In the genomic region with DNA sequence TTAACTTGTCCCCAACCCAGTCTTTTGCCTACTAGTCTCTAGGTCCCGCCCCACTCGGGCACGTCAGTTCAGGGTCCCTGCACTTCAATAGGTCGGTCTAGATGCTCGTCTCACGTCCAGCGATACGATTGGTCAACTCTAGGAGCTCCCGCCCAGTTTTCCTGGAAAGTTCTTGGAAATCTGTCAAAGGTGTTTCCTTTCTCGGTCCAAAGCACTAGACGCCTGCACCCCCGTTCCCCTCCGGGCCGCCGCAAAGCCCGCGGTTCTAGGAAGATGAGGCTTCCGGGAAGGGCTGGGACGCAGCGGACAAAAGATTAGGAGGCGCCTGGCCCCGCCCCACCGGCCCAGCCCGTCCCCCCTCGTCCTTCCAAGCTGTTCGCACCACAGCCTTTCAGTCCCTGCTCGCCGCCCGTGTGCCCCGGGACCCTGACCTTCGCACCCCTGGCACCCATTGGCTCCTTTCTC, we compare ENCODE assay signal across 7 mouse cellular contexts. TPM values are rescaled to one million over a fixed set of nuclear protein-coding genes. Genes with fewer than 3 reads are reported as not detected.
DNase-seq lines count a peak whose midpoint lies in the region; ATAC-seq and TF ChIP-seq lines count a peak whose summit lies in the region.

No protein-coding gene starts in this region.

- no peaks in the 10 kb centered on the region for H3K9me3 ChIP-seq in embryonic facial prominence, embryonic 10.5 days
- no peaks in the 10 kb centered on the region for H3K9me3 ChIP-seq in intestine, postnatal 0 days (ENCODE audit: control insufficient read depth)
- H3K9me3 ChIP-seq in midbrain, embryonic 12.5 days = no peaks in the 10 kb centered on the region

- TF ChIP-seq CTCF in intestine, postnatal 0 days (IDR thresholded peaks at IDR 0.05; ENCODE audit: low read depth) = no peak

- intact Hi-C loops in left cerebral cortex, postnatal 4 days (cut with DNase I) = loop anchor here (5.0 kb wide), 1 partner anchor 216 kb away; no protein-coding TSS in a partner anchor

- peak overlapping the region; percentile 73 for H3K4me2 ChIP-seq in intestine, postnatal 0 days (replicated peaks; ENCODE audit: low read depth)
- peak overlapping the region; percentile 92 for H3K4me2 ChIP-seq in midbrain, embryonic 12.5 days (replicated peaks)

- peaks cover 15% of the 10 kb centered on the region for H3K36me3 ChIP-seq in embryonic facial prominence, embryonic 10.5 days (replicated peaks)
- peaks cover 18% of the 10 kb centered on the region for H3K36me3 ChIP-seq in intestine, postnatal 0 days (ENCODE audit: control insufficient read depth, insufficient read depth)
- H3K36me3 ChIP-seq in midbrain, embryonic 12.5 days = peaks cover 11% of the 10 kb centered on the region

- under 1% methylated on average over 31 of the region's 31 CpGs for WGBS in embryonic facial prominence, embryonic 10.5 days
- WGBS in intestine, postnatal 0 days = 0% methylated on average over 31 of the region's 31 CpGs
- WGBS in midbrain, embryonic 12.5 days = 0% methylated on average over 31 of the region's 31 CpGs

- peak overlapping the region; percentile 84 for H3K27ac ChIP-seq in embryonic facial prominence, embryonic 10.5 days (replicated peaks)
- peak overlapping the region; percentile 71 for H3K27ac ChIP-seq in intestine, postnatal 0 days (ENCODE audit: low read depth, low read length)
- H3K27ac ChIP-seq in midbrain, embryonic 12.5 days (replicated peaks) = no peak overlapping the region

- peak; percentile 94 for DNase-seq in adrenal gland, postnatal 10 days
- DNase-seq in embryonic facial prominence, embryonic 10.5 days (ENCODE audit: low spot score) = peak; percentile 91
- DNase-seq in gonadal fat pad, adult 2 months (ENCODE audit: low read depth) = peak; percentile 95
- DNase-seq in left cerebral cortex, postnatal 4 days = peak; percentile 93
- peak; percentile 83 for DNase-seq in spleen, adult 12 weeks (ENCODE audit: low spot score)

- H3K27me3 ChIP-seq in embryonic facial prominence, embryonic 10.5 days (replicated peaks; ENCODE audit: low read depth, poor library complexity, severe bottlenecking) = peaks cover 33% of the 10 kb centered on the region
- no peaks in the 10 kb centered on the region for H3K27me3 ChIP-seq in intestine, postnatal 0 days (replicated peaks; ENCODE audit: control insufficient read depth, insufficient read depth, low read length)
- H3K27me3 ChIP-seq in midbrain, embryonic 12.5 days = peaks cover 33% of the 10 kb centered on the region

- peak overlapping the region; percentile 61 for H3K9ac ChIP-seq in intestine, postnatal 0 days (ENCODE audit: low read depth, low read length)
- peak overlapping the region; percentile 63 for H3K9ac ChIP-seq in midbrain, embryonic 12.5 days (replicated peaks)

- peak; percentile 93 for ATAC-seq in intestine, postnatal 0 days
- peak; percentile 99 for ATAC-seq in midbrain, embryonic 12.5 days (ENCODE audit: low FRiP score, low read depth)

- peaks cover 35% of the 10 kb centered on the region for H3K4me1 ChIP-seq in embryonic facial prominence, embryonic 10.5 days
- H3K4me1 ChIP-seq in intestine, postnatal 0 days (replicated peaks; ENCODE audit: control insufficient read depth, insufficient read depth, low read length) = peaks cover 6% of the 10 kb centered on the region; the same call in 1 of the 2 replicates
- H3K4me1 ChIP-seq in midbrain, embryonic 12.5 days = peaks cover 15% of the 10 kb centered on the region; the same call in 1 of the 2 replicates

- peak overlapping the region; percentile 68 for H3K4me3 ChIP-seq in embryonic facial prominence, embryonic 10.5 days
- peak overlapping the region; percentile 51 for H3K4me3 ChIP-seq in intestine, postnatal 0 days (ENCODE audit: low read depth, low read length)
- peak overlapping the region; percentile 66 for H3K4me3 ChIP-seq in midbrain, embryonic 12.5 days

RNA-seq across cellular contexts. Expression of a gene that starts 0.7 kb away (rescaled TPM):
- 10 to 100 TPM; 36.9 to 45.3 TPM for total RNA-seq in adrenal gland, postnatal 10 days (2021)
- 6.7 and 7.2 TPM in 2 replicates for polyA plus RNA-seq in embryonic facial prominence, embryonic 10.5 days (2016; fragmentation: Nextera tagmentation; extraction: Ambion mirVana)
- polyA plus RNA-seq in gonadal fat pad, adult 2 months (2012; rRNA removed) = 14.5 and 18.3 TPM in 2 replicates
- 9.4 and 12.1 TPM in 2 replicates for polyA plus RNA-seq in intestine, postnatal 0 days (2015; fragmentation: Nextera tagmentation; extraction: Ambion mirVana)
- total RNA-seq in left cerebral cortex, postnatal 4 days (2021) = 10 to 100 TPM; 16.4 to 17.5 TPM
- polyA plus RNA-seq in midbrain, embryonic 12.5 days (2016; fragmentation: Nextera tagmentation; extraction: Ambion mirVana) = 6.6 and 6.8 TPM in 2 replicates

RNA-seq across cellular contexts. Expression of a gene that starts 6.9 kb away (rescaled TPM):
- 10 to 100 TPM; 28.6 to 29.5 TPM for total RNA-seq in adrenal gland, postnatal 10 days (2021)
- polyA plus RNA-seq in embryonic facial prominence, embryonic 10.5 days (2016; fragmentation: Nextera tagmentation; extraction: Ambion mirVana) = 4.9 and 5.1 TPM in 2 replicates
- polyA plus RNA-seq in gonadal fat pad, adult 2 months (2012; rRNA removed) = 11.1 and 12.8 TPM in 2 replicates
- polyA plus RNA-seq in intestine, postnatal 0 days (2015; fragmentation: Nextera tagmentation; extraction: Ambion mirVana) = 26.2 and 30.4 TPM in 2 replicates
- total RNA-seq in left cerebral cortex, postnatal 4 days (2021) = 1 to 10 TPM; 3.3 to 4.8 TPM
- polyA plus RNA-seq in midbrain, embryonic 12.5 days (2016; fragmentation: Nextera tagmentation; extraction: Ambion mirVana) = 2.6 and 3.4 TPM in 2 replicates

RNA-seq across cellular contexts. Expression of a gene that starts 41.6 kb away (rescaled TPM):
- total RNA-seq in adrenal gland, postnatal 10 days (2021) = 10 to 100 TPM; 24.1 to 33.5 TPM
- 10.7 and 11.6 TPM in 2 replicates for polyA plus RNA-seq in embryonic facial prominence, embryonic 10.5 days (2016; fragmentation: Nextera tagmentation; extraction: Ambion mirVana)
- 23.0 and 28.6 TPM in 2 replicates for polyA plus RNA-seq in gonadal fat pad, adult 2 months (2012; rRNA removed)
- polyA plus RNA-seq in intestine, postnatal 0 days (2015; fragmentation: Nextera tagmentation; extraction: Ambion mirVana) = 5.9 and 8.2 TPM in 2 replicates
- 10 to 100 TPM; 15.9 to 18.1 TPM for total RNA-seq in left cerebral cortex, postnatal 4 days (2021)
- 13.3 and 14.9 TPM in 2 replicates for polyA plus RNA-seq in midbrain, embryonic 12.5 days (2016; fragmentation: Nextera tagmentation; extraction: Ambion mirVana)

RNA-seq across cellular contexts. Expression of a gene that starts 43.9 kb away (rescaled TPM):
- 10 to 100 TPM in 1 of 2 experiments, 1 to 10 TPM in 1; 4.0 to 10.9 TPM for total RNA-seq in adrenal gland, postnatal 10 days (2021)
- polyA plus RNA-seq in embryonic facial prominence, embryonic 10.5 days (2016; fragmentation: Nextera tagmentation; extraction: Ambion mirVana) = 0.83 and 0.95 TPM in 2 replicates
- 0.61 and 0.66 TPM in 2 replicates for polyA plus RNA-seq in gonadal fat pad, adult 2 months (2012; rRNA removed)
- 0.14 and 0.20 TPM in 2 replicates for polyA plus RNA-seq in intestine, postnatal 0 days (2015; fragmentation: Nextera tagmentation; extraction: Ambion mirVana)
- total RNA-seq in left cerebral cortex, postnatal 4 days (2021) = 1 to 10 TPM; 5.3 to 5.4 TPM
- polyA plus RNA-seq in midbrain, embryonic 12.5 days (2016; fragmentation: Nextera tagmentation; extraction: Ambion mirVana) = 3.1 and 4.2 TPM in 2 replicates
